Mouse (Mus musculus) left cerebral cortex, postnatal 14 days (tissue): ENCODE results near the gene Olfr906. TPM values are rescaled to one million over a fixed set of nuclear protein-coding genes. Genes with fewer than 3 reads are reported as not detected.

Experiments
- DNase-seq, 2 experiments: peaks; one replicate each; pipeline ENCODE4 v3.0.0; 2021 to 2022; ENCODE audit warnings: low spot score in 2 of 2, mixed read lengths in 1 of 2
- intact Hi-C: fragments of 180-260 bp; cut with DNase I; formaldehyde crosslinking; loops from one replicate; pipeline ENCODE4 v1.15.1; 2025
- long read RNA-seq, 2 experiments: library from polyadenylated mRNA; stranded (forward); transcript quantifications; one replicate each; pipeline ENCODE4 v2.0.0; 2021
- total RNA-seq, 2 experiments: library from RNA; stranded (reverse); gene quantifications; 2 replicates each; pipeline ENCODE4 v1.2.3; 2021

The Olfr906 gene
- total RNA-seq, result not detected
- long read RNA-seq, experiment 1, result 0 reads
- long read RNA-seq, experiment 2, result 0 reads

- no peak for DNase-seq
- intact Hi-C loops, result no loop called here
Measured at GRCm38 (mm10) chr9:38486785-38487184, at the start of gene Olfr906. Gene Olfr906 (plus strand): TSS chr9:38487085.

GRCm38 (mm10) chr9:38447352-38447751, 39.5 kb upstream of the Olfr906 start, which contains the start of gene Olfr902:
Gene Olfr902 (plus strand): TSS chr9:38447652.
- no peak for DNase-seq
- intact Hi-C loops, result no loop called here

GRCm38 (mm10) chr9:38462844-38463243, 24.0 kb upstream of the Olfr906 start, which contains the start of gene Olfr904:
Gene Olfr904 (plus strand): TSS chr9:38463144.
- intact Hi-C loops, result no loop called here
- no peak for DNase-seq

- intact Hi-C loops, result no loop called here
- no peak for DNase-seq
Measured at GRCm38 (mm10) chr9:38470807-38471206, 16.1 kb upstream of the Olfr906 start, which contains the start of gene Olfr905. Gene Olfr905 (plus strand): TSS chr9:38471107.

- intact Hi-C loops, result no loop called here
- DNase-seq, result no peak
Measured at GRCm38 (mm10) chr9:38495501-38495900, 8.6 kb downstream of the Olfr906 start, which contains the start of gene Olfr907. Gene Olfr907 (plus strand): TSS chr9:38495801.

- intact Hi-C loops, result no loop called here
- no peak for DNase-seq
Measured at GRCm38 (mm10) chr9:38512353-38512752, 25.5 kb downstream of the Olfr906 start.

- intact Hi-C loops, result no loop called here
- no peak for DNase-seq
Measured at GRCm38 (mm10) chr9:38521280-38521679, 34.4 kb downstream of the Olfr906 start, which contains the start of gene Olfr911-ps1. Gene Olfr911-ps1 (plus strand): TSS chr9:38521580.

GRCm38 (mm10) chr9:38537549-38537948, 50.7 kb downstream of the Olfr906 start, which contains the start of gene Olfr910:
Gene Olfr910 (plus strand): TSS chr9:38537849.
- DNase-seq, result no peak
- intact Hi-C loops, result no loop called here

Other genes starting within 250 kb of the Olfr906 start
- gene Olfr143, start 234.3 kb upstream of the Olfr906 start, total RNA-seq, result not detected
- not detected for gene Olfr895, start 219.2 kb upstream of the Olfr906 start, total RNA-seq
- gene Olfr896-ps1, start 196.0 kb upstream of the Olfr906 start, total RNA-seq, result not detected
- under 1 TPM in 1 of 2 experiments, not detected in 1; 0.04 TPM for gene Olfr25, start 158.0 kb upstream of the Olfr906 start, total RNA-seq
- gene Olfr898, start 138.7 kb upstream of the Olfr906 start, total RNA-seq, result not detected
- gene Olfr250, start 120.2 kb upstream of the Olfr906 start, total RNA-seq, result not detected
- gene Olfr251, start 110.0 kb upstream of the Olfr906 start, total RNA-seq, result not detected
- gene Olfr147, start 85.4 kb upstream of the Olfr906 start, total RNA-seq, result not detected
- gene Olfr901, start 57.6 kb upstream of the Olfr906 start, total RNA-seq, result not detected
- gene Olfr902, start 39.4 kb upstream of the Olfr906 start, total RNA-seq, result not detected
- gene Olfr904, start 23.9 kb upstream of the Olfr906 start, total RNA-seq, result not detected
- not detected for gene Olfr905, start 16.0 kb upstream of the Olfr906 start, total RNA-seq
- not detected for gene Olfr907, start 8.7 kb downstream of the Olfr906 start, total RNA-seq
- gene Olfr911-ps1, start 34.5 kb downstream of the Olfr906 start, total RNA-seq, result not detected
- not detected for gene Olfr910, start 50.8 kb downstream of the Olfr906 start, total RNA-seq
- not detected for gene Olfr912, start 93.1 kb downstream of the Olfr906 start, total RNA-seq
- not detected for gene Olfr913, start 105.7 kb downstream of the Olfr906 start, total RNA-seq
- gene Olfr914, start 118.0 kb downstream of the Olfr906 start, total RNA-seq, result not detected
- gene Olfr916, start 172.8 kb downstream of the Olfr906 start, total RNA-seq, result not detected
- not detected for gene Olfr917, start 178.8 kb downstream of the Olfr906 start, total RNA-seq
- gene Olfr918, start 187.5 kb downstream of the Olfr906 start, total RNA-seq, result not detected
- gene Olfr919, start 216.6 kb downstream of the Olfr906 start, total RNA-seq, result not detected
- gene Vwa5a, start 231.2 kb downstream of the Olfr906 start, total RNA-seq, result 1 to 10 TPM; 6.5 to 8.3 TPM